Mouse (Mus musculus) spleen, adult 2 months (tissue): ENCODE data around the gene Abcc10. TPM values are rescaled to one million over a fixed set of nuclear protein-coding genes. Genes with fewer than 3 reads are reported as not detected.

Experiments used
- DNase-seq, 2 experiments: peaks; one replicate each; pipeline versions ENCODE4 v3.0.0 to v3.0.0-alpha.2; 2012 to 2021; ENCODE audit warnings: low spot score in 2 of 2, low read depth in 1 of 2
- H3K27ac ChIP-seq: fragments of 200-500 bp; 2 replicates; pipeline ENCODE4 v1.5.1; 2012; ENCODE audit warnings: low read length, inconsistent platforms; ENCODE audit not compliant: insufficient read depth
- H3K27me3 ChIP-seq: fragments of 200-500 bp; 2 replicates; pipeline ENCODE4 v1.6.1; 2012; ENCODE audit warnings: mild to moderate bottlenecking, moderate library complexity, low read length, inconsistent platforms; ENCODE audit not compliant: control insufficient read depth, insufficient read depth
- H3K36me3 ChIP-seq: fragments of 200-500 bp; 2 replicates; pipeline ENCODE4 v1.6.1; 2012; ENCODE audit warnings: mild to moderate bottlenecking, low read length, inconsistent platforms; ENCODE audit not compliant: control insufficient read depth, insufficient read depth
- H3K4me1 ChIP-seq: fragments of 200-500 bp; 2 replicates; pipeline ENCODE4 v1.6.1; 2011; ENCODE audit warnings: inconsistent platforms; ENCODE audit not compliant: control insufficient read depth, insufficient read depth, insufficient read length
- H3K4me3 ChIP-seq: fragments of 200-500 bp; 2 replicates; pipeline ENCODE4 v1.5.1; 2011; ENCODE audit warnings: mild to moderate bottlenecking, inconsistent platforms; ENCODE audit not compliant: insufficient read depth, insufficient read length; ENCODE audit errors: extremely low read depth
- CTCF ChIP-seq: fragments of 200-500 bp; IDR thresholded peaks from 2 replicates; pipeline ENCODE4 v1.5.1; 2011; ENCODE audit warnings: mild to moderate bottlenecking, inconsistent platforms; ENCODE audit not compliant: insufficient read depth, insufficient read length, insufficient replicate concordance; ENCODE audit errors: extremely low read depth
- POLR2A ChIP-seq: fragments of 200-500 bp; IDR thresholded peaks from 2 replicates; pipeline ENCODE4 v1.6.1; 2011; ENCODE audit warnings: low read depth, low read length, inconsistent platforms
- WGBS: fragments of 180-500 bp; shearing (Covaris S2); methylation state at CpG from one replicate; pipeline ENCODE4 v1.1.7; 2018; 5-methylcytosine and 5-hydroxymethylcytosine counted together
- polyA plus RNA-seq: library from polyadenylated mRNA; depleted of rRNA; stranded (reverse); fragments of >200 nt; gene quantifications from 2 replicates; pipeline ENCODE4 v1.2.3, GENCODE M21; 2012

Gene Abcc10
- polyA plus RNA-seq, 1 experiment: 15.4 TPM

DNA sequence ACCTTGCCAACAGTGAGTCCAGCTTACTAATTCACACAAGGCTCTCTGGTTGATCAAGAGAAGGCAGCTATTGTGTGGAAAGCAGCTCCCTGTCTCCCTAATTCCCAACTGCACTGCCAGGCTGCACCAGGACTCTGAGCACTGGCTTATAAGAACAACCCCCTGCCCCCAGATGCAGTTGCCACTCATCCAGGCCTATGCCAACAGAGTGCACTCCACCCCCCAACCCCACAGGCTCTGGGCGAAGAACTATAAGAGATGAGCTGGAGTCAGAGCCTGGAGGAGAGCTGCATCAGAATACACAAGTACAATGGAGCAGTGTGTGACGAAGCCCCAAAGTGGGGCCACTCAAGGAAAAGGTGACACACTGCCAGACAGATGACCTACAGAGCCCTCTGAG lies 56.1 kb downstream of the Abcc10 start:
- Histone ChIP-seq H3K36me3 (peaks cover 11% of the 10 kb centered on the region), H3K4me1 (no peaks in the 10 kb centered on the region), H3K27me3 (no peaks in the 10 kb centered on the region), H3K4me3 (no peak overlapping the region), H3K27ac (no peak overlapping the region)
- TF ChIP-seq CTCF (no peak), POLR2A (no peak)
- no peak for DNase-seq
- WGBS: 91% methylated on average over 2 of the region's 2 CpGs

DNA sequence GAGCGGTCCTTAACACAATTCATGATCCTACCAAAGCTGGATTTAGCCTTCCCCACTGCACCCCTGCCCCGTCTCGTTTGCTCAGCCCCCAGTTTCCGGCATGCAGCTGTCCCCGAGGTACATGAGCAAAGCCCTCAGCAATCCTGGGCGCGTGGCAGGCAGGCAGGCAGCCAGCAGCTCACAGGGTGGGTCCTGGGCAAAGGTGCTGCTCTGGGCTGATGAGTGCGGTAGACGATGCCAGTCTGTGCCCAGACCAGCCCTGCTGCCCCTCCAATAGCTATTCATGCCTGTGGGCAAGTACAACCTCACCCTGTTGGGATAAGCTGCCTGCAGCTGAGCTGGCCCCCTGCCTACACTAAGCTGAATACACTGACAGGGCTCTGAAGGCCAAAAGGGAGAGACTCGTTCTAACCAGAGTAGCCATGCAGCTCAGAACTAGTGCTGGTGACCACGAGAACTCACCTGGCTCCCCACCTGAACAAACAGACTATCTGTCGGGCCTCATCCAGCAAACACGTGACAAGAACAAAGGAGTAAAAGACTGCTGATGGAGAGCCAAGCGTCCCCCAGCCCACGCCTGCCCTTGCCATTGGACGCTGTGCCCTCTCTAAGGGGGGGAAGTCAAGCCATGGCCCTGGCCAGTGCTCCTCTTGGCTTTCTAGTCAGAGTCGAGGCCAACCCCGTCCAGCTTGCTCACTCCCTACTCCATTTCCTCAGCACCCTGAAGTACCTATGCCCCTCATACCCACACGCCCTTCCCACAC lies 58.2 kb downstream of the Abcc10 start:
- WGBS: 96% methylated on average over 19 of the region's 19 CpGs
- Histone ChIP-seq H3K4me3 (no peak overlapping the region), H3K27ac (no peak overlapping the region), H3K27me3 (no peaks in the 10 kb centered on the region), H3K4me1 (no peaks in the 10 kb centered on the region), H3K36me3 (peaks cover 9% of the 10 kb centered on the region)
- TF ChIP-seq CTCF (no peak), POLR2A (no peak)
- no peak for DNase-seq

DNA sequence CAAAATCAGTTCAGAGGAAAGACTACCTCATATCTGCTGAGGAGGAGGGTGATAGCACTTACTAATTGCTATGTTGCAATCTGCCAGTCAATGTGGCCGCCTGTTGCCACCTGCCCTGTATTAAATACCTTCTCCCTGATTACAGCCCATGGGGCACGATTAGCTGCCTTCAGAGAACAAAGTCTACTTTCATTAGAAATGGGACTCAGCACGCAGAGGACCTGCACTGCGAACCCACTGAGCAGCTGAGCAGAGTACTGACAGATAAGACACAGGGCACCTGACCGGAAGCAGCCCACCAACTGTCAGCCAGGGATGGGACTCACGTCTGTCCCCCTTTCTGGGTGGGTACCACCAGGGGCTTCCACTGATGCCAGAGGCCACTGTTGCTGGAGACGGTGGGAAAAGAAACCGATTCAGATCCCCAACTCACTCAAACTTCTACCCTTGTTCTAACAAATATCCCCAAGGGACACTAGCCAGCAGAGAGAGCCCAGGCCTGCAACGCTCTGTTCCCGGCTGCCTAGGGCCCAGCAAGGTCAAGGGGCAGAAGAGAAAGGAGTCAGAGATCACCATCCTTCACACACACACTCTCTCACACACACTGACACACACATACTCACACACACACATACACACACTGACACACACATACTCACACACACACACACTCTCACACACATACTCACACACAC lies 60.0 kb downstream of the Abcc10 start:
- Histone ChIP-seq H3K4me1 (no peaks in the 10 kb centered on the region), H3K27me3 (no peaks in the 10 kb centered on the region), H3K36me3 (peaks cover 14% of the 10 kb centered on the region), H3K27ac (no peak overlapping the region), H3K4me3 (no peak overlapping the region)
- TF ChIP-seq POLR2A: no peak
- TF ChIP-seq CTCF: no peak
- no peak for DNase-seq
- WGBS: 95% methylated on average over 10 of the region's 10 CpGs

DNA sequence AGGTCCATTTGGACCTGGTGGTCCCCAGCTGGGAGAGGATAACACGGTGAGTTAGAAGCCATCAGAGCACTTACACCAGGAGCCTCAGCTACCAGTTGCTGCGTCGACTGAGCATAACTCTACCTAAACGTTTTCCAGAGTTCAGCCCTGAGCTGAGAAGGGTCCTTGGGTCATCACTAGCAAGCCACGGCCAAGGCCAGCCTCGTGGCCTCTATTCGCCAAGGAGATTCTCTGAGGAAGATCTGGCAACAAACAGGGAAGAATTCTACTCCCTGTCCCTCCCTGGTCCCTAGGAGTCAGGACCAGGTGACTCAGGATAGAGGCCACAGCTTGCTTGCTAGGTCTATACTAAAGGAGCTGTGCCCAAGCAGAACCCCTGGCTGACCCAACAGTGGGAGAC lies 60.6 kb downstream of the Abcc10 start:
- H3K4me3 ChIP-seq: no peak overlapping the region
- H3K27ac ChIP-seq: no peak overlapping the region
- peaks cover 17% of the 10 kb centered on the region for H3K36me3 ChIP-seq
- TF ChIP-seq CTCF: no peak
- no peak for TF ChIP-seq POLR2A
- WGBS: 90% methylated on average over 7 of the region's 7 CpGs
- no peak for DNase-seq
- no peaks in the 10 kb centered on the region for H3K4me1 ChIP-seq
- no peaks in the 10 kb centered on the region for H3K27me3 ChIP-seq

DNA sequence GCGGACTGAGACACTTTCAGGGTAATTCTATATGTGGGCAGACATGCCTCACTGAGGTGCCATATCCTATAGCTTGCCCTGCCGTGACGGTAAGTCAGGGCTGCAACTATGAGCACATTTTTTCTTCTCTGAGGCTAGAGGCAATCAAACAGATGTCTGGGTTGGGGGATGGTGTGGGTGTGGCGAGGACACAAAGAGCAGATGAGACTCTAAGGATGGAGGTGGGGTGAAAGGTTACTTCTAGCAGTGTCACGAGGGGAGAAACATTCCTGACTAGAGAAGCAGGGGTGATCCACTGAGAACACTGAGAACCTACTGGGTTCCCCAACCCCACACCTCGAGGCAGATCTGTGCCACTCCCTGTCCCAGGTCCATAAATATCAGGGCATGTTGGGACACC lies 61.2 kb downstream of the Abcc10 start:
- no peak for DNase-seq
- 92% methylated on average over 6 of the region's 6 CpGs for WGBS
- TF ChIP-seq POLR2A: no peak
- TF ChIP-seq CTCF: no peak
- Histone ChIP-seq H3K4me1 (no peaks in the 10 kb centered on the region), H3K36me3 (peaks cover 20% of the 10 kb centered on the region), H3K27me3 (no peaks in the 10 kb centered on the region), H3K27ac (no peak overlapping the region), H3K4me3 (no peak overlapping the region)

DNA sequence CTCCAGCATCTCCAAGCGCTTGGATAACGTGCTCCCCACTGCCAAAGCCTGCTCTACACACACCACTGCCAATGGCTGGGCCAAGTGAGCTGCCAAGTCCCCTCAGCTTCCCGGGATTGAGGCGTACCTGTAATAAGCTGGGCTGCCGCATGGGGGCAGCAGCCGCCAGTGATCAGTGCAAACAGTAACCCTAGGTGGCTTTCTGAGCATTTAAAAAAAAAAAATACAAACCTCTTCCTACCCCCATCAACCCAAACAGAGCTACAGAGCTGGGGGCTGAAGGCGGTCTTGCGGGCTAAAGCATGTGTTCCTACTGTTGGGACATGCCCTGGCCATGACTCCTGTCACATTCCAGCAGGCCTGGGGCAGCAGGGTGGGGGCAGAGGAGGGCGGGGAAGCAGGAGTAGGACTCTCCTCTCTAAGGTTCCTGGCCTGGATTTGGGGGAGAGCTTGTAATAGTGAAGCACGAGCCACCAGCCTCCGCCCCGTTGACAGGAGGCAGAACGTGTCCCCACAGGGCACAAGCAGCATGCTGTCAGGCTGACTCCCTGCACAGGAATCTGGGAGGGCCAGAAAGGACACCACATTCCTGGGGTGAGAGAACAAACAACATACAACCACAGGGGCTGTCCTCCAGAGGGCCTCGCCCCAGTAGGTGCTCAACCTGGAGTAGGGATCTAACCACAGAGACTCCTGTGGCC lies 62.1 kb downstream of the Abcc10 start:
- peak in 1 of 2 experiments; percentile 57 for DNase-seq
- TF ChIP-seq CTCF (peak; percentile 84; the same call in 1 of the 2 replicates), POLR2A (no peak)
- WGBS: 46% methylated on average over 14 of the region's 14 CpGs
- Histone ChIP-seq H3K4me3 (no peak overlapping the region), H3K36me3 (peaks cover 23% of the 10 kb centered on the region), H3K4me1 (no peaks in the 10 kb centered on the region), H3K27me3 (no peaks in the 10 kb centered on the region), H3K27ac (no peak overlapping the region)
